Mouse (Mus musculus) gastrocnemius, postnatal 36 days (tissue): ENCODE results near the gene Slxl1. TPM values are rescaled to one million over a fixed set of nuclear protein-coding genes. Genes with fewer than 3 reads are reported as not detected.
"Not testable (repeated sequence)": the region's sequence is repeated elsewhere in the genome, so short reads cannot be mapped to it uniquely, and the experiment has no call there.

Experiments
- DNase-seq, 2 experiments: peaks; one replicate each; pipeline ENCODE4 v3.0.0; 2022
- intact Hi-C: fragments of 180-260 bp; cut with DNase I; formaldehyde crosslinking; loops from one replicate; pipeline ENCODE4 v1.15.1; 2025
- long read RNA-seq, 2 experiments: library from polyadenylated mRNA; stranded (forward); transcript quantifications; one replicate each; pipeline ENCODE4 v2.0.0; 2021
- total RNA-seq, 2 experiments: library from RNA; stranded (reverse); gene quantifications; 2 replicates each; pipeline ENCODE4 v1.2.3; 2021

The Slxl1 gene
- total RNA-seq = not detected
- long read RNA-seq, experiment 1 = 0 reads
- long read RNA-seq, experiment 2 = 0 reads

GRCm38 (mm10) chrX:55226576-55226975 is at the start of gene Slxl1:
TSS of gene Slxl1 (plus strand) at chrX:55226876.
- DNase-seq, intact Hi-C loops: not testable (repeated sequence)
